ENCODE assay signal across 32 mouse cellular contexts in genomic region chrX:134507977-134508376, GRCm38 (mm10). TPM values are rescaled to one million over a fixed set of nuclear protein-coding genes. Genes with fewer than 3 reads are reported as not detected.
DNase-seq lines count a peak whose midpoint lies in the region; ATAC-seq and TF ChIP-seq lines count a peak whose summit lies in the region.
"Had no signal": no experiment of that assay in that cellular context is flagged by ENCODE, and none has a peak within 500 bp of the region (broad histone marks: within the 10 kb centered on the region; RNA-seq: fewer than 3 reads in every experiment).

No protein-coding gene starts in this region.

- POLR2A ChIA-PET in Patski (lab: Charles Lee): no interaction called here

- in situ Hi-C loops in Patski (cut with MboI; ENCODE audit: low pct_unique_long_range_greater_than_20kb): no loop called here

- no peak for ATAC-seq in Patski
- ATAC-seq: CD4-positive, CD25-positive, alpha-beta regulatory T cell, adult 4 months; forebrain, embryonic 13.5 days; forebrain, embryonic 16.5 days; hindbrain, embryonic 16.5 days; intestine, embryonic 15.5 days had no signal

- H3K27me3 ChIP-seq in Patski: no peaks in the 10 kb centered on the region
- H3K27me3 ChIP-seq: forebrain, embryonic 13.5 days; heart, embryonic 12.5 days; heart, embryonic 15.5 days; hindbrain, embryonic 13.5 days; intestine, embryonic 15.5 days had no signal

- DNase-seq in layer of hippocampus, adult 2 months (ENCODE audit: low spot score in 2 of 2): no peak
- DNase-seq in layer of hippocampus, adult 11-12 months (ENCODE audit: low spot score): no peak
- DNase-seq in ES-CJ7 (ENCODE audit: low read depth, low spot score): peak; percentile 3
- no peak for DNase-seq in Patski (ENCODE audit: low read depth, low spot score)
- no peak for DNase-seq in MN1 (ENCODE audit: low spot score)
- DNase-seq in left cerebral cortex, adult 2 months (ENCODE audit: extremely low spot score in 1 of 2, low spot score in 2 of 2): no peak
- DNase-seq in gastrocnemius, adult 18-20 months (ENCODE audit: low spot score): no peak
- DNase-seq: adrenal gland, postnatal 10 days; adrenal gland, postnatal 36 days; cerebellum, adult 18-20 months; cerebellum, adult 9-10 months; cerebellum, postnatal 14 days; gastrocnemius, adult 2 months; gastrocnemius, postnatal 14 days; heart, adult 18-20 months; heart, postnatal 10 days; heart, postnatal 36 days had no signal

- intact Hi-C loops in left cerebral cortex, adult 2 months (cut with DNase I): loop anchor here (10.0 kb wide), 1 partner anchor 57 kb away; no protein-coding TSS in a partner anchor

- H3K27ac ChIP-seq in layer of hippocampus, adult 2 months: no peak overlapping the region
- H3K27ac ChIP-seq in left cerebral cortex, adult 2 months: no peak overlapping the region
- H3K27ac ChIP-seq: forebrain, embryonic 10.5 days; forebrain, embryonic 13.5 days; gastrocnemius, adult 2 months; heart, embryonic 15.5 days; hindbrain, embryonic 10.5 days; hindbrain, embryonic 13.5 days; intestine, embryonic 15.5 days had no signal

- CTCF ChIA-PET in Patski (lab: Charles Lee): interaction anchor here (1.8 kb wide), 1 partner anchor 34 kb away, joined by 4 read pairs; the partner anchor contains the start of gene Timm8a1

- H3K4me3 ChIP-seq in layer of hippocampus, adult 2 months: no peak overlapping the region
- no peak overlapping the region for H3K4me3 ChIP-seq in left cerebral cortex, adult 2 months
- H3K4me3 ChIP-seq: forebrain, embryonic 10.5 days; forebrain, embryonic 13.5 days; gastrocnemius, adult 2 months; heart, embryonic 12.5 days; heart, embryonic 15.5 days; hindbrain, embryonic 10.5 days; hindbrain, embryonic 13.5 days; intestine, embryonic 15.5 days had no signal

- 0 out of 2 replicates have a peak, but pooled peaks have one; percentile 6 for TF ChIP-seq CTCF in layer of hippocampus, adult 2 months (conservative IDR thresholded peaks at IDR 0.05)
- peak; percentile 8 for TF ChIP-seq CTCF in Patski (IDR thresholded peaks at IDR 0.05)
- no peak for TF ChIP-seq CTCF in left cerebral cortex, adult 2 months (IDR thresholded peaks at IDR 0.05)

RNA-seq across cellular contexts. Expression of gene Taf7l, which starts 31.7 kb away (rescaled TPM):
- not detected for total RNA-seq in layer of hippocampus, adult 2 months (2021)
- polyA plus RNA-seq in Patski (2021): not detected
- total RNA-seq in left cerebral cortex, adult 2 months (2021): under 1 TPM in 1 of 2 experiments, not detected in 1; 0.18 TPM
- not detected for total RNA-seq in gastrocnemius, adult 18-20 months (2021)
- total RNA-seq: adrenal gland, adult 18-20 months; adrenal gland, postnatal 10 days; adrenal gland, postnatal 36 days; gastrocnemius, adult 2 months; gastrocnemius, postnatal 14 days; heart, adult 18-20 months; heart, postnatal 10 days; heart, postnatal 36 days had no signal
- polyA plus RNA-seq: C2C12; CD4-positive, CD25-positive, alpha-beta regulatory T cell, adult 4 months; embryonic facial prominence, embryonic 11.5 days; embryonic facial prominence, embryonic 14.5 days; forebrain, embryonic 10.5 days; forebrain, embryonic 13.5 days; gonadal fat pad, adult 2 months; heart, embryonic 12.5 days; heart, embryonic 15.5 days; hindbrain, embryonic 10.5 days; intestine, embryonic 15.5 days had no signal

RNA-seq across cellular contexts. Expression of gene Timm8a1, which starts 33.7 kb away (rescaled TPM):
- 10 to 100 TPM; 15.7 to 18.3 TPM for total RNA-seq in layer of hippocampus, adult 2 months (2021)
- 63.0 TPM for polyA plus RNA-seq in Patski (2021)
- 10 to 100 TPM; 14.7 to 16.7 TPM for total RNA-seq in left cerebral cortex, adult 2 months (2021)
- total RNA-seq in gastrocnemius, adult 18-20 months (2021): 10 to 100 TPM; 10.1 to 12.5 TPM
